Mouse (Mus musculus): ENCODE results near the gene Loxl1. TPM values are rescaled to one million over a fixed set of nuclear protein-coding genes. Genes with fewer than 3 reads are reported as not detected.
A peak's percentile ranks its signal among the peaks of the same experiment; 100 is the strongest.

The Loxl1 gene
- total RNA-seq (2021), result 10 to 100 TPM; 50.1 to 70.0 TPM
- long read RNA-seq, experiment 1, transcript Loxl1-201 (7 exons, 3,297 nt), result major isoform, 72 of 79 reads
- long read RNA-seq, experiment 1, partial matches to known transcripts, result 5 of 79 reads
- long read RNA-seq, experiment 1, other reads (novel, unspliced or antisense), result 2 of 79 reads
- long read RNA-seq, experiment 2, transcript Loxl1-201 (7 exons, 3,297 nt), result major isoform, 45 of 51 reads
- long read RNA-seq, experiment 2, partial matches to known transcripts, result 4 of 51 reads
- long read RNA-seq, experiment 2, other reads (novel, unspliced or antisense), result 2 of 51 reads

DNA sequence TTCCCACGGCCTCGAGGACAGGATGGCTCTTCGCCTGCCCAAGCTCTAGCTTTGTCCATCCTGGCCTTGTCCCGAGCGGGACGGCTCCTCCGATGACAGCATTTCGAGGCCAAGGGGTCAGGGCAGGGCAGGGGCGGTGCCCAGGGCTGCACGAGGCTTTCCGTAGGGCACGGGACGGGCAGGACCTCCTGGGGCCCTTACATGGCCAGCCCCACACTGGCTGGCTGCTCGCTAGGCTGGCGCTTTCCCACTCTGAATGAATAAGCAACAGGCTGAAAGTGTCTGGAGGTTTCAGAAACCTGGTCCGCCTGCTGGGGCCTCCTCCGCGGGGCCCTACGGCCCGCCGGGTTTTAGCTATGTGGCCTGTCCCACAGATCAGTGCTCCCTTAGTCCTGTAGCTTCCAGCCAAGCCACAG is at the start of gene Loxl1:
Gene Loxl1 (minus strand): TSS at position 243 of the 416 bp plus-strand sequence.
- peak; percentile 73 for DNase-seq

DNA sequence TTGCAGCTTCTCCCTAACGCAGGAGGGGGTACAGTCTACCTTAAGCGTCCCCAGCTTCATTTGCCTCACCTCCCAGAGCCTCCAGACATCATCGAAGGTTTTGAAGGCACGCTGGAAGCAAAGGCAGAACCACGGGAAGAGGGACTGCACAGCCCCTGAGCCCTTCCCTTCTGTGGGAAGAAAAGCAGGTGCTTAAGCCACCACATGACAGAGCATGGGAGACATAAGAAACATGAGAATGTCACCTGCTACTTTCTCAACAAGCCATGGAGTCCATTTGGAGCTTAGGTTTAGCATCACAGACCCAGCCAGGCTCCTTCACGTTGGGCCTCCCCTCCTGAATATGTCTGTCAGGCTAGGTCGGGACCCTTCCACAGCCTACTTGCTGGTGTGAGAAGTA is 49.0 kb upstream of the Loxl1 start:
- DNase-seq, result no peak

DNA sequence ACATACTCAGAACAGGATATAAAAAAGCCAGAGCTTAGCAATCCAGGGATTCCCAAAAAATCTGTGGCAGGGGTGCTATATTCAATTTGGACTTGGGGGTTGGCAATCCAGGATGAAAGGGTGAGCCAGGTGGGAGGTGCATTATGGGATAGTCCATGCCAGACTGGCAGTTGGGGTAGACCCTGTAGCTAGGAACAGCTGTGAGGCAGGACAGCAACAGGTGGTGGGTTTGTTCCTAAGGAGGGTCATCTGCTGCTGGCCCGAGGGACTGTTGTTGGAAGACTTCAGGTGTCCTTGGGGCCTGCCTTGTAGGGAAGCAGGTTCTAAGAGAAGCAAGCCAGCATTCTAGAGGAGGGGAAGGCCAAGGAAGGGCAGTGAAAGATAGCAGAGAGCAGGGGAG is 48.4 kb upstream of the Loxl1 start:
- no peak for DNase-seq

DNA sequence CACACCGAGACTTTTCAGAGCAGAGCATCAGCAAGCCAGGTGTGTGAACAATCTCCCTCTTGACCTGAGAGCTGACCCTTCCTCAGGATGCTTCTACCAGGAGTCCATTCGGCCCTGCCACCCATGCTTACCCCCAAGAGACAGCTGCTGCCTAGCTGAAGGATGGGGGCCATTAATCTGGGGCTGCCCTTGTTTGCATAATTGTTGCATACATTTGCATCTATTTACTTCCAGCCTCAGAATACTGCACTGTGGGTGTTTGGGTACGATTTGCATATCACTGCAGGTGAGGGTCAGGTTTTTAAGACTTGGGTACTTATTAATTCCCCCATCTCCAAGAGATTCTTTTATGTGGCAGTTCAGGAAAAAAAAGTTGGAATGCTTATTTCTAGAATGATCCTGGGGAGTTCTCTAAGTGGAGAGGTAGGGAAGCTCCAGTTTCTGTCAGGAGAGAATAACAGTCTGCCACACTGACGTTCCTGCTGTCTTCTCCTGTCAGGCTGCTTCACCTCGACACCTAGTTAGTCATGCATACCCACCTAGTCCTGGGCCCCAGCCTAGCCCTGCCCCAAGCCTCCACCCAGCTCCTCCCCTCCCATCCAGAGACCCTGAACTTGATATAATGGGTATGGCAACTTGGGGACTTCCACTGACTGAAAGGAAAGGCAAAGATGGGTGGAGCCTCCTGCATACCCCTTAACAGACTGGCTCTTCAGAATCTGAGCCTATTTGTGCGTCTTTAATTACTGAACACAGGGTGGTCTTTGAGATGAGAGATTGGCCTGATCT is 42.5 kb upstream of the Loxl1 start:
- DNase-seq, result no peak

DNA sequence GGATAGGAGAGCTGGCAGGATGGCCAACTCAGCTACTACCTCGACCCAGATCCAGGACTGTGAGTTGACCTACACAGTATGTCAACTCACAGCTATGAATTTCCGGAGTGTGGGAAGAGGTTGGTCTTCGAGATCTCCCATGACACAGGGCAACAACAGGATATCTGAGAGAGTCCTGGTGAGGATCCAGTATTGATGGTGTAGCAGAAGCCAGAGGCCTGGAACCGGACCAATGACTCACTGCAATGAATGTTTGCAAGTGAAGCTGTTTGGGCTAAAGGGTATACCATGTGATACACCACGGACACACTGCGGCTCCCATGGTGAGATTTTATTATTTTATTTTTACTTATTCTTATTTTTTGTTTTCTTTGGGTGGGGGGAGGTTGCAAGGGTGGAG is 41.7 kb upstream of the Loxl1 start:
- DNase-seq, result no peak

DNA sequence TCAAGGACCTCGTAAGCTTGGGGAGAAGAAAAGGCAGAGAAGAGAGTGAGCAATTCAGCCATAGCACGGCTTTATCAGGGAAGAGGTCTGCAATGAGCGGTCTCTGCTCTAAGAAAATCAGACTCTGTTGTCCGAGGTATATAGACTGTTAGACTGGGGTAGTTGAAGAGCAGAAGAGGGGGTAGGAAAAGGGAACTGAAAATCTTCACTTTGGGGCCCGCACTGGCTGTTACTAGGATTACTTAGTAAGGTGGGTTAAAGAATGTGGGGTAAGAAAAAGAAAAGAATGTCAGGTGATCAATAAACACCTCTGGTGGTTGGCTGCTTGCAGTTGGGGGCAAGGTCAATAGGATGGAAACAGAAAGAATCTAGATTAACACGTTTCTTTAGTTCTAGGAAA is 40.2 kb upstream of the Loxl1 start:
- no peak for DNase-seq

DNA sequence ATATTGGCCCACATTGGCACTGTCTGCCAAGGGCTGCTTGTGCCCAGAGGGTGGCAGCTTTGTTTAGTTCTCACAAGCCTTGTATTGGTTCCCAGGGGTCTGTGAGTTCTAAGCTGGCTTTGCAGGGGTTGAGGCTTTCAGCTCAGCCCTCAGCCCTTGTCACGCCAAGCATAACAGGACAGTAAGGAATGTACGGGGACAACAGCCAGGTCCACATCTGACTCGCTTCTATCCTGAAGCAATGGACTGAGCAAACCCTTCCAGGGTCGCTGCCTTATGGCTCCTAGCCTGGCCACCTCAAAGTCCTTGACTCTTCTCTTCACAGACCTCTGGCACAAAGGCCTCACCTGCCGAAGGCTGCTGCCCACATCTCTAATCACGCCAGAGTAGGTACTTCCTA is 34.8 kb upstream of the Loxl1 start:
- no peak for DNase-seq

DNA sequence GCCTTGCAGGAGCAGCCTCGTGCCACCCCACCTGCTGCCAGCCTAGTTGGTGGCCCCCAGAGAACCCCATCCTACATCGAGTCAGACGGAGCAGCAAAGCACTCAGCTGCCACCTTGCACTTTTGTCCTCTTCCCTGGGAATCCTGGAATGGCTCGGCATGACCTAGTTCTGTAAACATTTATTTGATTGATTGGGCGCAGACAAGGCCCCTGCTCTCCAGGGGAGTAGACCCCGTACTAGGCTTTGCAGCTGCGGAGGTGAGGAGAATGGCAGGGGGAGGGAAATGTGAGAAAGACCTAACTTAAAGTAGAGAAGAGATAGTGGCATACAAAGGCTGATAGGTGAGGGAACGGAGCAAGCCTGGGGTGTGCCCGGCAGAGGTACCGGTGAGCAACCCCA is 33.5 kb upstream of the Loxl1 start:
- DNase-seq, result no peak

DNA sequence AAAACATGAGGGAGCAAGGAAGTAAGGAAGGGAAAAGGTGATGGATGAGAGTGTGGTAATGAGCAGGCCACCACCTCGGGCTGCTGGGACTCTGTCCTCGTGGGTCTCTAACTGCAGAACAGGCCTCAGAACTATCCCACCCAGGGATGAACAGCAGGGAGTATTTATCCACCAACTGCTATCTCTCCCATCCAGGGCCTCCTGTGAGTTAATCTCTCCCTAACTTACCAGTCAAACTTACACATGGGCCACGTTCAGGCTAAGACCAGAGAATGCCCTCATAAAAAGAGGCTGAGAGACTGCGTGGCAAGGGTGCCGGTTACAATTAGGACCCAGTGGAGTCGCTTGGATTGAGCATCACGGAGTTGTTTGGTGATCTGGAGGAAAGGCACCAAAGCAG is 33.0 kb upstream of the Loxl1 start:
- DNase-seq, result no peak

DNA sequence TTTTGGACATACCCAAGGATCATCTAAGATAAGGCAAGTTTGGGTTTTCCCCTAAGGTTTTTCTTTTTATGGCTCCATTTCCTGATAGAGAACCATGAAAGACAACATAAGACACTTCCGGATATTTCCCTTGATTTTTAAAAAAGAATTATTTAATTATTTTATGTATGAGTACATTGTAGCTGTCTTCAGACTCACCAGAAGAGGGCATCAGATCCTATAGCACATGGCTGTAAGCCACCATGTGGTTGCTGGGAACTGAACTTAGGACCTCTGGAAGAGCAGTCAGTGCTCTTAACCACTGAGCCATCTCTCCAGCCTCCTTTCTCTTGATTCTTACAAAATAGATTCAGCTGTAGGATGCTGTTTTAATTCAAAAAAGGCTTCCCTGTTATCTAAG is 28.8 kb upstream of the Loxl1 start:
- DNase-seq, result no peak

DNA sequence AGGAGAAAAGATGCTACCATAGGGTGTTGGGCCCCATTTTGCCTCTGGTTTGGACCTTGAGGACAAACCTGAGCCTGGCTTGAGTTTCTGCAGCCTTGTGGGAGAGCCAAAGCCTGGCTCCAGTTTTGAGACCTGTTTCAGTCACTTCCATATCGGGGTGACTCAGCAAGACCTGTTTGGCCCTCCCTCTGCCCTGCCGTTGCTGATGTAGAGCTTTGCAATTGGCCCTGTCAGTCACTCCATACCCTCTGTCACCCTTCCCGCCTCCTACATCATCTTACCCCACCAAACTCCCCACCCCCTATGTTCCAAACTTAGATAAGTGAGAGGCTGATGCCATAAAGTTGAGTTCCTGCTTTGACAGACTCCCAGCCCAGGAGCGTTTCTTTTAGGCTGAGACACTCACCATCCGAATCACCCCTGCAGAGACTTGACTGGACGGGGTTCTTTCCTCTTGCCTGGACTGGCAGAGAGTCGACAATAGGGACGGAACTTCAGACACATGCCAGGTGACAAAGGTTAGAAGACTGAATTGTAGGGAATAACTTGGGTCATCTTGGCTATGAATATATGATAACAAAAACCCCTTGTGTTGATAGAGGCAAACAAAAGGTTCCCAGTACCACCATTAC is 23.8 kb upstream of the Loxl1 start:
- DNase-seq, result no peak

DNA sequence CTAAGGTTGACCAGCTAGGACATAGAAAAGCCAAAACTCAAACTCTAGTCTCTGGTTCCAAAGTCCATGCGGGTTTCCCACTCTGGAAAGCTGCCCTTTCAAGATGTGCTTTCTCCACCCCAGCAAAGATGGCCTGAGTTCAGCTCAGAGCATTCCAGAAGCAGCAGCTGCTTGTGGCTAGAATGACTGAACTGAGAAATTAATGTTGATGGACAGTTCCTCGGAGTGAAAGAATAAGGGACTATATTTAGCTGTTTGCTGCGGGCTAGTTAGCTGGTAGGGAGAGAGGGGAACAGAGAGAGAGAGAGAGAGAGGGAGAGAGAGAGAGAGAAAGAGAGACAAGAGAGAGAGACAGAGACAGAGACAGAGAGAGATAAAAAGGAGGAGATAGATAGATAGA is 18.3 kb upstream of the Loxl1 start:
- no peak for DNase-seq

DNA sequence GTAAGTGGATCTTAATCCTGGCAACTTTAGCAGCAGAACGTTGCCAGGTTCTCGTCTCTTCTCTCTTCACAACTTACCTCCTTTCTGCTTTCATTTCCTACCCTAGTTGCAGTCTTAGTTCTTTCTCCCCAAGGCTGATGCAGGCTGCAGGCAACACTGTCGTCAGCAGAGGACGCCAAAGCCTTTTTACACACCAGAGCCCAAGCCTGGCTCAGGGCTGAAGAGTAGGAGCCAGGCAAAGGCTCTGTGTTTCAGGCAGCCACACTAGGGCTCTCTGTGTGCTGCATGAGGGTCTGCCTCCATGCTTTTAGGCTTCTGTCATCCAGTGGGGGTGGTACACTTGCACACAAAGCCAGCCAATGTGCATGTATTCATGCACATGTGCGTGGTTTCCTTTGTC is 17.3 kb upstream of the Loxl1 start:
- DNase-seq, result peak; percentile 59

DNA sequence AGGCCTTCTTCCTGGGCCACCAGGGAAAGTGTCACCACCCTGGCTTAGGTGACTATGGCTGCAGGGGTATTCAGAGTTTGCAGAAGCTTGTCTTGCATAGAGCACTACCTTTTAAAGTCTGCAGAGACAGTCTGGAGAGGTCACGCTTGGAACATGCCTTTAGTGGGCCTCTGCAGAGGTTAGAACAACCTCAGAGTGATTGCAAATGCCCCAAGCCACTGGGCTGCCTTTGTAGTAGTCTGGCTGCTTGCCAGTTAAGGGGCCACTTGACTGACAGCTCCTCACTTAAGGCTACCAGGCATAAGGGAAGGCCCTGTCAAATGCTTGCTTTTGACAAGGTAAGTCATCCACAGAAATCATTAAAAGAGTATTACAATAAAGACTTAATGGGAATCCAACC is 14.4 kb upstream of the Loxl1 start:
- DNase-seq, result no peak

DNA sequence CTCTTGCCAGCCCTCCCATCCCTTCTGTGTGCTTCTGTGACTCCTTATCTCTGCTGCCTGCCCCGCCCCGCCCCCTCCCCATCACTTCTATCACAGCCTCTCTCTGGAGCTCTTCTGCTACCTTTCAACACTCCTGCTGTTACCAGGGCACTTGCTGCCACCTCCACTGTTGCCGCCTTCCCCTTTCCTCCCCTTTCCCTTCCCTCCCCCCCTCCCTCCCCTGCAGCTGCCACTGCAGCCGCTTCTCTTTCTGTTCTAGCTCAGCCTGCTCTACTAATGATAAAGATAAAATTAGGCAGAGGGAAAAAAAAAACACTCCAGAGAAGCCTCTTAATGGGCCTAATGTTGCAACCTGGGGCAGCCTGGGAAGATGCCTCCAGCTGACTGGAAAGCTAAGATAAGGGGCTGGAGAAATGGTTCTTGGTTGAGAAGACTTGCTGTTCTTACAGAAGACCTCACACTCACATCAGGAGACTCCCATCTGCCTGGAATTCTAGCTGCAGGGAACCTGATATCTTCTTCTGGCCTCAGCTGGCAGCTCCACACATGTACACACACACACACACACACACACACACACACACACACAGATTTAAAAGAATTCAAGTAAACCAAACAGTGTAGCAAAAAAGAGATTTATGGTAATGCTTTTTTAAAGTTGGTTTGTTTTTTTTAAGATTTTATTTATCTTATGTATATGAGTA is 13.6 kb upstream of the Loxl1 start:
- no peak for DNase-seq

DNA sequence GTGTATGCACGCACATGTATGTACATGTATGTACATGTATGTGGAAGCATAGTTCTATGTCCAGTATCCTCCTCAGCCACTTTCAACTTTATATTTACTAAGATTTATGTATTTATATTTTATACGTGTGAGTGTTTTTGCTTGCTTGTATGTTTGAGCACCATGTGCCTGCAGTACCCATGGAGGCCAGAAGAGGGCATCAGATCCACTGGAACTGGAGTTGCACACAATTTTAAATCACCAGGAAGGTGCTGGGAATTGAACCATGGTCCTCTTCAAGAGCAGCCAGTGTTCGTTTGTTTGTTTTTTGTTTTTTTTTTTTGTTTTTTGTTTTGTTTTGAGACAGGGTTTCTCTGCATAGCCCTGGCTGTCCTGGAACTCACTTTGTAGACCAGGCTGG is 8.7 kb upstream of the Loxl1 start:
- no peak for DNase-seq

DNA sequence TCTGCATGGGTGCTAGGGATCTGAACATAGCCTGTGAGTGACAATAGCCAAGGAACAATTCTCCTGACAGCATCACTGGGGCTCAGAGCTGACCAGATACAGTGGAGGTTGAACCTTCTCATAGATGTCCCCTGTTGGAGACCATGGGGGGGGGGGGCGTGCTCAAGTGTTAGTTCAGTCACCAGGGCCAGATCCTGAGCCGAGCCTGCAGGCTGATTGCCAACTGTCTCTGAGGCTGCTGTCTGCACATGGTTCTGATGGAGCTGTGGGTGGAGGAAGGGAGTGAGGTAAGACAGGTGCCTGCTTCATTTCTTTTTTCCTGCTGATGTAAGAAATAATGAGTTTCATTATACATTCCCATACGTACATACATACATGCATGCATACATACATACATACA is 5.3 kb upstream of the Loxl1 start:
- no peak for DNase-seq

DNA sequence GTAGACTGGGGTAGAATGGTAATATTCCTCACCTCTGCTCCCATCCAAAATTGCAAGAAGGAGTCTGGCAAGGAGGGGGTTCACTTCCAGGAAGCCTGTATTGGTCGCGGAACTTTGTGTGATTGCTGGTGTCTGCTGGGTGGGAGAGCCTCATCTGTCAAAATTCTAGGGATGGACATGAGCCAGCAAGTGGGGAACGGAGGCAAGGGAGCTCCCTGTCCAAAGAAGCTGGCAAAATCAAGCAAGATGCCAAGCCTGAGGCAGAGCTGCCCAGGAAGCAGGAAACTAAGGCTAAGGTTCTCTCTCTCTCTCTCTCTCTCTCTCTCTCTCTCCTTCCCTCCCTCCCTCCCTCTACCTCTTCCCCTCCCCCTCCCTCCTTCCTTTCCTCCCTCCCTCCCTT is 4.4 kb upstream of the Loxl1 start:
- DNase-seq, result no peak

DNA sequence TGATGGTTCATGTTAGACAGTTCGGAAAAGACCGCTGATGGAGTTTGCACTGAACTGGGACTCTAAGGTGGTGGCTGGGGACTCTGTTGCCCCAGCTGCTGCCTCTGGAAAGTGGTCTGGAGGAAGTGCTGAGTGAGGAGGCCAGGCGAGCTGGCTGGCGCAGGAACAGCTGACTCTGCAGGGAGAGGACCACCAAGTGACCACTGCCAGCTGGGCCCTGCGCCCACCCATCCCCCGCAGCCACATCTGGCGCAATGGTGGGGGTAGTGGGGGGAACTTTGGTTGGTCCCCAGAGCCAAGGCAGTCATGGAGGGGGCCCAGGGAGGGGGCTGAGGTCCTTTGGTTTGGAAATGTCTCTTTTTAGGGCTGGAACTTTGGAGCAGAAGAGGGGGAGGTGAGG is 3.8 kb upstream of the Loxl1 start:
- DNase-seq, result peak; percentile 26

DNA sequence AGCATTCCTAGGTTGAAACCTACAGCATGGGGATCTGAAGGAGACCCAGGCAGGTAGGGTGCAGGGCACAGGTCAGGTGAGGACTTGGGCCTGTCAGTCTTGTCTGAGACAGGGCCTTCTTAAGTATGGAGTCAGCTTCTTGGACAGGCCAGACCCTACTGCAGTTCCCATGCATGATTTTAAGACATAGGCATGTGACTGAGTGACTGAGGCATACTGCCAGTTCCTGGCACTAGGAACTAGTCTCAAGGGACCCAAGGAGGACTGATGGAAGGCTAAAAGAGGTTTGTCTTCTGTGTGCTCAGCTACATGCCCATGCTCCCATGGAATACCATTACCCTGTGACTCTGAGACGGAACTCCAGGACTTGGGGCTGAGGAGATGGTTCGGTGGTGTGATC is 2.9 kb upstream of the Loxl1 start:
- DNase-seq, result no peak

DNA sequence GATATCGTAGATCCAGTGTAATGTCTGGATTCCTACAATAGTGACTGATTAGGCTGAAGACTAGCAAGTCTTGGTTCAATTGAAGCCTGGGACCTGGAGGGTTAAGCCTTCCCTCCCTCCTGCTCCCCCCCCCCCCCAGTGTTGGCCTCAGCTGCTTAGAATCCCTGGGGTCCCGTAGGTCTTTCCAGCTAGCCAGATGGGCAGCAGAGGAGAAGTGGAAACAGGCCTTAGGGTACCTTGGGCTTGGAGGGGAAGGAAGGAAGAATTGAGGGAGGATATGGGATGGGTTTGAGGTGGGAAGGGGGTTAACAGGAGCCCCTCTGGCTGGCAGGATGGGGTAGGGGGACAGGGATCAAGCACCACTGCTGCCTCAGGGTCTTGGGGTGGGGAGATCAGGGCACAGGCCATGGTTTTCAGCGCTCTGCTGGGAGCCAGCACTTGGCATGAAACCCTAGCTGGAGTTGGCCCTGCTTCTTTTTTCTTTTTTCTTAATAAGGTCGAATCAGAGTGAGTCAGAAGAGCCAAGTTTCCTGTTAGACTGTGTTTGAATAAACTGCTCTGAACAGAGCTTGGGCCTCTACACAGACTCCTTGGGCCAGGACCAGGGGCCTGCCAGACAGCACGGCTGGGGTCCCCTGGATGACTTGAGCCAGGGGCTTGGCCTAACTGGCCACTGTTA is 1.8 kb upstream of the Loxl1 start:
- DNase-seq, result peak; percentile 58

DNA sequence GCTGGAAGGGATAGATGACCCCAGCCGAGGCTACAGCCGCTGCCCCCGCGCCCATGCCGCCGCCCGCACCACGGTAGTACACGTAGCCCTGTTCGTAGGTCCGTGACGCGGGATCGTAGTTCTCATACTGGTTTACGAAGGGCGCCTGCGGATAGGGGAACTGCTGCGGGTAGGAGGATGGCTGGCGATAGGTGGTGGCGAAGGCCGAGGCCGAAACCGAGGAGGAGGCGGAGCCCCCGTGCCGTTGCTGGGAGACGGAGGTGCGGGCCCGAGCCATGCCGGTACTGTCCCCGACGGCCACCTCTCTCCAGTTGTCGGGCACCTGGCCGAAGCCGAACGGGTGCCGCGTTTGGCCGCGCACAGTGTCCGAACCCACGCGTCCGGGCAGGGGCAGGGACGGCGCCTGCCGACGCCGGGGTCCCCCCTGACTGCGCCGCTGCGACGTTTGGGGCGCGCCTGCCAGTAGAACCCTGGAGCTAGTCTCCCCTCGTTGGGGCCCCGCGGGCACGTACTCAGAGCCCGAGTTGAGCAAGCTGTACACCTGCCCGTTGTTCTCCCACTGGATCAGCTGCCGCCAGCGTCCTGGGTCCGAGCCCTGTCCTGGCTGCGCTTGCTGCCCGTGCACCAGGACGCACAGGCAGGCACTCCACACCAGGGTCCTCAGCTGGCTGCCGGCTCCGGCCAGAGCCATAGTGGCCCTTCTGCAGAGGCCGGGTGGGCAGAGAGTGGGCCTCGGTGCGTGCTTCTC is 616 bp downstream of the Loxl1 start:
- DNase-seq, result peak; percentile 65
